Mouse (Mus musculus): Measurements from ENCODE around the gene Bcar1. TPM values are rescaled to one million over a fixed set of nuclear protein-coding genes. Genes with fewer than 3 reads are reported as not detected.
A peak's percentile ranks its signal among the peaks of the same experiment; 100 is the strongest.

The Bcar1 gene
- polyA plus RNA-seq, 1 experiment from 2014 or later = 52.4 TPM

DNA sequence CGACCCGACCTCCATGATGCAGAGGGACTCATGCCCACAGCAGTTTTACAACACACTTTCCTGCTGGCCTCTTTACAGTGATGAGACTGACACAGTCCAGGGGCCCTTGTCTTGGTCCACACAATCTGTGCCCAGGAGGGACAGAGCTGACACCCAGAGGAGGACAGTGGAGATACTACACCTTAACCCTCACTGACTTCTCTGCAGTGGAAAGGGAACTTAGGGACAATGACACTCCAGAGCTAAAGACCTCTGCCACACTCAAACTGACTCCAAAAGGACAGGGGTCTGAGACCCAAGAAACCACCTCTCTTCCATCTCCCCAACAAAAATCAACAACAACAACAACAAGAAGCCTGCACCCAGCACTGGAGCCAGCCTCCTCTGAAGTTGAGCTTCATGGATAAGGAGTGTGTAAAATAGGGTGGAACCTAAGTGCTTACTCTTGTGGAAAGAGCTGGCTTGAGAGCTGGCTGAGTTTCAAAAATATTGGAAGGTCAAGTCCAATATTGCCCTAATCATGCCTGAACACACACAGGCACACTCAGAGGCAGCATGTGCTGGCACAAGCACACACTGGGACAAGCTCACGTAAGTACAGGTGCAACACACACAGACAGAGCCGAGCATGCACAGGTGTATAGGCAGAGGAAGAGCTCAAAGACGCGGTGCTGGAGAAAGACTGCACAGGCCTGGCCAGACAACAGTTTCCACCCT, 9.2 kb downstream of the Bcar1 start:
- no peak for ATAC-seq (ENCODE audit: low FRiP score, low read depth)
- 55% methylated on average over 6 of the region's 6 CpGs for WGBS
- H3K36me3 ChIP-seq = no peaks in the 10 kb centered on the region
- H3K9me3 ChIP-seq = no peaks in the 10 kb centered on the region
- H3K4me1 ChIP-seq = peaks cover 84% of the 10 kb centered on the region
- H3K4me3 ChIP-seq = no peak overlapping the region
- H3K9ac ChIP-seq (replicated peaks) = no peak overlapping the region
- 0 out of 2 replicates have a peak overlapping the region, but pooled peaks have one; percentile 16 for H3K4me2 ChIP-seq (replicated peaks)
- H3K27me3 ChIP-seq = no peaks in the 10 kb centered on the region
- H3K27ac ChIP-seq (replicated peaks) = peak overlapping the region; percentile 71

DNA sequence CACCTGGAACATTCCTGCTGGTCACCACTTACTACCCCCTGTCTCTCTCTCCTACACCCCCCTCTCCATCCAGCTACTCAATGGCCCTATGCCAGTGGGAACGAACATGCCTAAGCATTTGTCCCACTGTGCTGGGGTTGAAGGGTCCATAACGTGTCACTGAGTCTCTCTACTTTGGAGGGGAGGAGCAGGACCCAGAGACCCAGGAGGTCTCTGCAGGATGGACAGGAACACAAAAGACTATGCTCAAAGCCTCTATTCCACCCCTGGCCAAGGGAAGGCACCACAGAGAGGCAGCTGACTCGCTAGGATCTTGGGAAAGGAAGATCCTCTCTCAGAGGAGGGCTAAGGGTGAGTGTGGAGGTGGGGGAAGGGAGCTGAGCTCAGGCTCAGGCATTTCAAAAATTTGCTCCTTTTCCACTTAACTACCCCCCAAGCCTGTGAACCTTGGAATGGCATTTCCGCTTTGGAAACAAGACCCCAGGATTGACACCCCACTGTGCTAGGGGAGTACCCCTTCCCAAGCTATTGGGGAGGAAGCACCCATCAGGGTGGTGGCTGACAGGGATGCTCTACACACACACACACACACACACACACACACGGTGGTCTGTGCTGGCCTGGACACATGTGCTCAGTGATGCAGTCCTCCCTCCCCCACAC, 9.9 kb downstream of the Bcar1 start:
- H3K36me3 ChIP-seq = no peaks in the 10 kb centered on the region
- H3K4me2 ChIP-seq (replicated peaks) = 0 out of 2 replicates have a peak overlapping the region, but pooled peaks have one; percentile 16
- H3K27me3 ChIP-seq = no peaks in the 10 kb centered on the region
- 4% methylated on average over 5 of the region's 5 CpGs for WGBS
- no peaks in the 10 kb centered on the region for H3K9me3 ChIP-seq
- peak overlapping the region; percentile 86; the same call in 1 of the 2 replicates for H3K27ac ChIP-seq (replicated peaks)
- peaks cover 77% of the 10 kb centered on the region for H3K4me1 ChIP-seq
- H3K4me3 ChIP-seq = no peak overlapping the region
- no peak for ATAC-seq (ENCODE audit: low FRiP score, low read depth)
- H3K9ac ChIP-seq (replicated peaks) = no peak overlapping the region

DNA sequence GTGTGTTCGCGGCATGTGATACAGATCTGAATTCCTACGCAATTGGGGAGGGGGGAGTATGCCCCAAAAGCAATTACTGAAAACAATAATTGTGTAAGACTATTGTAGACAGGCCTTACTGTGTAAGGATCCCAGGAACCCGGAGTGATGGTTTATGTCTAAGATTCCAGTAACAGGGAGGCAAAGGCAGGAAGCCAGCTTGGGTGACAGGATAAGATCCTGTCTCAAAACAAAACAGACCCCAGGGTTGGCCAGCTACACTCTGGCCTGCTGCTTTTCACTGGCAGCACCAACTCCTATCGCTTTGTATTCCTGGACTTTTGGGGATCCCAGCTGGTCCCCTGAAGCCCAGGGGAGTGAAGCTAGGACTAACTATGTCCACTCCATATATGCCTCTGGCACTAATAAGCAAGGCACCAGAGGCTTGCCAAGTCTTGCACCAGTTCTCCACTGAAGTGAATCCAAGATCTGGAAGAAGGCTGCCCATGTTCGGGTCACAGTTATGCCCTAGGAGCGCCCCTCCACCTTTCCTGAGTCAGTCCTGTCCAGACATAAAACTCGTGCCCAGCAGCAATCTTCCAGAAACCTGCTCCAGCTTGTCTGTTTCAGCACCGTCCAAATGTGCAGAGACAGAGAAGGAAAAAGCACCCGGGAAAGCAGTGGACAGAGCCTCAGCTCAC, 11.1 kb downstream of the Bcar1 start:
- H3K4me1 ChIP-seq = peaks cover 78% of the 10 kb centered on the region
- peak overlapping the region; percentile 41; the same call in 1 of the 2 replicates for H3K9ac ChIP-seq (replicated peaks)

DNA sequence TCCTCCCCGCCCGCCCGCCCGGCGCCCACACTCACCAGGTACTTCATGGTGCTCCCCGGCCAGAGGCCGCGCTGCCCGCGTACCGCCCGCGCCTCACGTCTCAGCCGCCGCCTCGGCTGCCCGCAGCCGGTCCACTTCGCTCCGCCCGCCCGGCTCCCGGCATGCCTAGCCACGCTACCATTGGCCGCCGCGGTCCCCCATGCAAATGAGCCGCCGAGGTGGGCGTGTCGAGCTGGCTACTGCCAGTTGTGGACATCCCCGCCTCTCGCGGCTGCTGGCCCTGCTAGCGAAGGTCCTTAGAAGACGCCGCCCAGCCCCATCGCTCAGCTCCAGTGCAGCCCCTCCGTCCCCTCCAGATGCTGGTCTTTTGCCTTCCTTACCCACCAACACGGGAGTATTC, 11.6 kb downstream of the Bcar1 start:
- Histone ChIP-seq H3K4me1 (peaks cover 72% of the 10 kb centered on the region), H3K9me3 (no peaks in the 10 kb centered on the region), H3K27me3 (no peaks in the 10 kb centered on the region), H3K36me3 (no peaks in the 10 kb centered on the region), H3K27ac (replicated peaks) (peak overlapping the region; percentile 86), H3K4me2 (replicated peaks) (peak overlapping the region; percentile 87), H3K4me3 (peak overlapping the region; percentile 74), H3K9ac (replicated peaks) (peak overlapping the region; percentile 76)
- ATAC-seq (ENCODE audit: low FRiP score, low read depth) = peak; percentile 96
- WGBS = under 1% methylated on average over 34 of the region's 41 CpGs

More for the DNA sequence above, 11.1 kb downstream of the Bcar1 start:
- H3K27me3 ChIP-seq = no peaks in the 10 kb centered on the region
- H3K27ac ChIP-seq (replicated peaks) = peak overlapping the region; percentile 86
- no peaks in the 10 kb centered on the region for H3K9me3 ChIP-seq
- H3K4me3 ChIP-seq = peak overlapping the region; percentile 74
- H3K4me2 ChIP-seq (replicated peaks) = peak overlapping the region; percentile 87
- ATAC-seq (ENCODE audit: low FRiP score, low read depth) = peak; percentile 16
- H3K36me3 ChIP-seq = no peaks in the 10 kb centered on the region
- 31% methylated on average over 10 of the region's 10 CpGs for WGBS

DNA sequence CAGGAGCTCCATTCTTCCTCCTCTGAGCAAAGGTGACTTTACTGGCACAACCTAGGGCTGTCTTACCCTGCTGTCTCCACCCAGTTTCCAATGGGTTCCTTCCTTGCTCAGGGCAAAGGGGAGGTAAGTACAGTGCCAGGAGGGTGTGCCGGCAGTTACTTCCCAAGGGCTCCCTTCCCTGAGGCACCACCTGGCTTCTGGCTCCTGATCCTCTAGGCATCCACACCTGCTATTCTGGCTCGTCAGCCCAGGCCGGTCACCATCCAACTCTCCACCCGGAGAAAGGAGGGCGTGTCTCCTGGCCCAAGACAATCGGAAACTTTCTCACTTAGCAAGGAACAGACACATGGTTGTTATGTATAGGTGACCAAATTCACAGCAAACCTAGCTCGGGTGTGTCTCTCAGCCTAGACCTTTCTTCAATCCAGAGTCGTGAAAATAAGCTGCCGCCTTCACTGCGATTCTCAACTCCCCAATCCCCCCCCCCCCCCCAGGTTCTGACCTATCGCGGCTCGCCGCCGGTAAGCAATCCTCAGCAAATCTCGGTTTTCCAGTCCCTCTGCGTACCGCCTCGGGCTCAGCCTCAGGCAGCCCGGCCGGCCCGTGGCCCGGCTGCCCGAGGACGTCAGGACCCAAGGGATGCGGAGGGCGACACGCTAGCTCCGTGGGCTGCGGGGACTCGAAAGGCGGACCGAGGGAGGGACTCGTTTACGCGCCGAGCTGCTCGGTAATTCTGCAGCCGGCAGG, 12.2 kb downstream of the Bcar1 start:
- Histone ChIP-seq H3K9me3 (no peaks in the 10 kb centered on the region), H3K4me2 (replicated peaks) (peak overlapping the region; percentile 87), H3K36me3 (no peaks in the 10 kb centered on the region), H3K27me3 (no peaks in the 10 kb centered on the region), H3K9ac (replicated peaks) (peak overlapping the region; percentile 76), H3K4me1 (peaks cover 69% of the 10 kb centered on the region), H3K4me3 (peak overlapping the region; percentile 74), H3K27ac (replicated peaks) (peak overlapping the region; percentile 86)
- peak; percentile 55 for ATAC-seq (ENCODE audit: low FRiP score, low read depth)
- 1% methylated on average over 37 of the region's 39 CpGs for WGBS

DNA sequence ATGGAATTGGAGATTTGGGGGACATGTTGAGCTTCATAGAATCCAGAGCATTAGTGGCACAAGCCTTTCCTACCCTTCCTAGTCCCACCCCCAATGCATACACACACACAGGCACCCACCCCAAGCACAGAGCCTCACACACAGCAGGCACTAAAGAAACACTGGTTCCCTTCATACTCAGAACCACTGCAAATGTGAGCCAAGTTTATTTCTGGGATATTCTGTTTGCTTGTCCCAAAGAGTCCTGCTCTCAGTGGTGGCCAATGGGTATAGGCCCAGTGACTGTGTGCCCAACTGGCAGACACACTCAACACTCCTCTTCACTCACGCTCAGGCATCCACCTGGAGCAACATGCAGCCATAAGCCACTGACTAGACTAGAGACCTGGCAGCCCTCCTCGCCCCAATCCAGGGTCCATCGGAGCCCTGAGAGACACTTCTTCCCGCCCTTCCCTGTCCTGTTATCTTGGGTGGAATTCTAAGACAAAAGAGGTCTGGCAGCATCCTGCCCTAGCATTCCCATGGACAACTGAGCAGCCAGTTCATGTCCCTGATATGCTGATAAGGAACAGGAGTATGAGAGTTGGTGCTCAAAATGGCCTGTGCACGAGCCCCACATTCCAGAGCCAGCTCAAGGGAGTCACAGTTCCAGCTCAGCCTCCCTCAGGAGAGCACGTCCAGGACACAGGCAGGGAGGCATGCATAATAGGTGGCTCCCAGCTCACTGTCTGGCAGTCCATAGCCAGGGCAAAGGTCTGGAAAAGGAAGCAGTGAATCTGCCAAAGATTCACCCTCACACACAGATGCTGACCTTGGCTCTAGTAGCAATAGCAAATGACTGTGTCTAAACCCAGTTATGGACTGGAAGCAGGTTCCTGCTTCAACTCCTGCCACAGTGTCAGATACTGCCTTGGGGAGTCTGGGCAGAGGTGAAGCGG, 14.1 kb downstream of the Bcar1 start:
- H3K27ac ChIP-seq (replicated peaks) = no peak overlapping the region
- H3K4me3 ChIP-seq = no peak overlapping the region
- no peaks in the 10 kb centered on the region for H3K9me3 ChIP-seq
- ATAC-seq (ENCODE audit: low FRiP score, low read depth) = no peak
- no peaks in the 10 kb centered on the region for H3K27me3 ChIP-seq
- no peak overlapping the region for H3K4me2 ChIP-seq (replicated peaks)
- 0 out of 2 replicates have a peak overlapping the region, but pooled peaks have one; percentile 20 for H3K9ac ChIP-seq (replicated peaks)
- WGBS = 71% methylated on average over 7 of the region's 7 CpGs
- peaks cover 54% of the 10 kb centered on the region for H3K4me1 ChIP-seq
- H3K36me3 ChIP-seq = no peaks in the 10 kb centered on the region

DNA sequence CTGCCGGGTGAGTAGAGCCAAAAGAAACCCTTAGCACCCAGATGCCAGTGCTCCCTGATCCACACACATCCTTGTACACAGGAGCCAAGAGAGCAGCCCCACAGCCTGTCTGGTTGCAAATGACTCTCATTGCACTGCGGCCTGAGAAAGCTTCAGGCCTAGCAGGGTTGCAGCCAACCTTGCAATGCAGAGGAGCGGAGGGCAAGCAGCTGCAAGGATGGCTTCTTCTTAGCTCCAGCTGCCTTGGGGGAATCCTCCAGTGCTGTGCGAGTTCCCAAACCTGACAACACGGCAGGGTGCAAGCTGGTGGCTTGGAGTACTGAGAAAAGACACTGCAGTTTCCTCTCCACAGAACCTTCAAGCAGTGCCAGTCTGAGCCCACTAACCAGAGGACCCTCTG, 15.1 kb downstream of the Bcar1 start:
- Histone ChIP-seq H3K9ac (replicated peaks) (no peak overlapping the region), H3K4me3 (no peak overlapping the region), H3K9me3 (no peaks in the 10 kb centered on the region), H3K4me1 (peaks cover 44% of the 10 kb centered on the region), H3K27me3 (no peaks in the 10 kb centered on the region), H3K4me2 (replicated peaks) (no peak overlapping the region), H3K27ac (replicated peaks) (no peak overlapping the region), H3K36me3 (no peaks in the 10 kb centered on the region)
- 79% methylated on average over 5 of the region's 5 CpGs for WGBS
- no peak for ATAC-seq (ENCODE audit: low FRiP score, low read depth)

DNA sequence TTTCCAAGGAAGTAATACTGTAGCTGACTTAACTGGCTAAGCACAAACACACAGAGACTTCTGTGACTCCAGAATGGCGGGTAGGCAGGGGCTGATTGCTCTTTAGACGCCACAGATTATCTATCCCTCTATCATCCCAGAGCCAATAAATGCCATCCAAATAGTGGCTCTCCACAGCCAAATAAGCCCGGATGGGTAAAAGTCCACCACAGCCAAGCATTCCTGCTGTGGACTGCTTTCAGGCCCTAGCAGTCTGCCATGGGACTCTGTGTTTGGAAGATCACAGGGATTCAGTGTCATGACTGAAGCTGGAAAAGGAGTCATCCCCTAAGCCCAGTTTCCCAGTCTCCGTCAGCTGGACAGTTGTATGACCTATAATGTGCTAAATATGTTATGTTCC, 16.1 kb downstream of the Bcar1 start:
- Histone ChIP-seq H3K4me3 (no peak overlapping the region), H3K4me1 (peaks cover 35% of the 10 kb centered on the region), H3K27ac (replicated peaks) (no peak overlapping the region), H3K27me3 (no peaks in the 10 kb centered on the region), H3K36me3 (no peaks in the 10 kb centered on the region), H3K9ac (replicated peaks) (no peak overlapping the region), H3K9me3 (no peaks in the 10 kb centered on the region), H3K4me2 (replicated peaks) (no peak overlapping the region)
- WGBS = 87% methylated on average over 4 of the region's 4 CpGs
- ATAC-seq (ENCODE audit: low FRiP score, low read depth) = no peak

DNA sequence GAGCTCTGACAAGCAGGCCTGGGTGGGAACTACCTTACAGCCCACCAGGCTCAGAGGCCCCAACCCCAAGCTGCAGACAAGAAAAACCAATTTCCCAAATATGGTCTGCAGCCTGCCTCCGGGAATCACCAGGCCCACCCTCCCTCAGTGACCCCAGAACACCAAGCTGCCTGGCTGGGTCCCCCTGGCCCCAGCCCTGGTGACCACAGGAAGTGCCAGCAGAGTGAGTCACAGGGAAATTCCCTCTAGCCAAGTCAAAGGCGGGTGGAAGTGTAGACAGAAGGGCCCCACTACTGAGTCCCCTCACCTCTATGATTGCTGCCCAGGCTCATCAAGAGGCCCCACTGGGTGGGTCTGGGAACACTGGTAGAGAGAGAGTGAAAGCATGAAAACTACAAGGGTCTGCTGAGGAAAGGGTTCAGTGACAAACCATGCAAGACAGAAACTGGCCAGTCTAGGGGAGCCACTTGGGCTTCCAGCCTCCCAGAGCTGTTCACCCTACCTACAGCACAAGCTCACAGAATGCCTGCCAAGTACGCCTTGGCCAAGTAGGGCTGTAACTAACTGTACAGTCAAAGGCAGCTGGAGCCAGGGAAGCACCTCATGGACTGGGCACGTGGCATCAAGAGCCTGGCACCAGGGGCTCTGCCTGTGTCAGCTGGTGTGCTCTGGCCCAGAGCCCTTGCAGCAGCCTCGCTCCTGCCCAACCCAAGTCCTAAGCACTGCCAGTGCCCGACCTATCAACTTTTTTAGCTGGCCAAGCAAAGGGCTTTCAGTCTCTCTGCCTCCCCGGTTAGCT, 17.3 kb downstream of the Bcar1 start:
- no peak overlapping the region for H3K4me2 ChIP-seq (replicated peaks)
- 78% methylated on average over 7 of the region's 7 CpGs for WGBS
- peaks cover 29% of the 10 kb centered on the region for H3K4me1 ChIP-seq
- H3K27me3 ChIP-seq = no peaks in the 10 kb centered on the region
- no peak overlapping the region for H3K4me3 ChIP-seq
- no peak overlapping the region; the same call in 1 of the 2 replicates for H3K9ac ChIP-seq (replicated peaks)
- no peak overlapping the region for H3K27ac ChIP-seq (replicated peaks)
- H3K36me3 ChIP-seq = no peaks in the 10 kb centered on the region
- ATAC-seq (ENCODE audit: low FRiP score, low read depth) = no peak
- no peaks in the 10 kb centered on the region for H3K9me3 ChIP-seq

DNA sequence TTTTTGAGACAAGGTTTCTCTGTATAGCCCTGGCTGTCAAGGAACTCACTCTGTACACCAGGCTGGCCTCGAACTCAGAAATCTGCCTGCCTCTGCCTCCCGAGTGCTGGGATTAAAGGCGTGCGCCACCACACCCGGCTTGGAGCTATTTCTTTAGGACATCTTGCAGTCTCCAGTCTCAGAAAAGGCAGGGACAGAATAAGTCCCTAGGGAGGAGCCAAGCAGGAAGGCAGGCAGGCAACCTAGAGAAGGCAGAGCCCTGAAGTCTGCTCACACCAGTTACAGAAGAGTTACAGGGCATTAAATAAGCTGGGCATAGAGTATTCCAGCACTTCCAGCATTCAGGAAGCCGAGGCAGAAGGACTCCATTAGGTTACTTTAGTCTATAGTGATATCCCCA, 18.3 kb downstream of the Bcar1 start:
- Histone ChIP-seq H3K4me3 (no peak overlapping the region), H3K4me1 (peaks cover 21% of the 10 kb centered on the region), H3K4me2 (replicated peaks) (no peak overlapping the region), H3K36me3 (peaks cover 9% of the 10 kb centered on the region), H3K9me3 (no peaks in the 10 kb centered on the region), H3K27me3 (no peaks in the 10 kb centered on the region), H3K9ac (replicated peaks) (no peak overlapping the region), H3K27ac (replicated peaks) (no peak overlapping the region)
- ATAC-seq (ENCODE audit: low FRiP score, low read depth) = no peak
- whole genome bisulfite sequencing = 89% methylated on average over 6 of the region's 6 CpGs
